In the genomic region with DNA sequence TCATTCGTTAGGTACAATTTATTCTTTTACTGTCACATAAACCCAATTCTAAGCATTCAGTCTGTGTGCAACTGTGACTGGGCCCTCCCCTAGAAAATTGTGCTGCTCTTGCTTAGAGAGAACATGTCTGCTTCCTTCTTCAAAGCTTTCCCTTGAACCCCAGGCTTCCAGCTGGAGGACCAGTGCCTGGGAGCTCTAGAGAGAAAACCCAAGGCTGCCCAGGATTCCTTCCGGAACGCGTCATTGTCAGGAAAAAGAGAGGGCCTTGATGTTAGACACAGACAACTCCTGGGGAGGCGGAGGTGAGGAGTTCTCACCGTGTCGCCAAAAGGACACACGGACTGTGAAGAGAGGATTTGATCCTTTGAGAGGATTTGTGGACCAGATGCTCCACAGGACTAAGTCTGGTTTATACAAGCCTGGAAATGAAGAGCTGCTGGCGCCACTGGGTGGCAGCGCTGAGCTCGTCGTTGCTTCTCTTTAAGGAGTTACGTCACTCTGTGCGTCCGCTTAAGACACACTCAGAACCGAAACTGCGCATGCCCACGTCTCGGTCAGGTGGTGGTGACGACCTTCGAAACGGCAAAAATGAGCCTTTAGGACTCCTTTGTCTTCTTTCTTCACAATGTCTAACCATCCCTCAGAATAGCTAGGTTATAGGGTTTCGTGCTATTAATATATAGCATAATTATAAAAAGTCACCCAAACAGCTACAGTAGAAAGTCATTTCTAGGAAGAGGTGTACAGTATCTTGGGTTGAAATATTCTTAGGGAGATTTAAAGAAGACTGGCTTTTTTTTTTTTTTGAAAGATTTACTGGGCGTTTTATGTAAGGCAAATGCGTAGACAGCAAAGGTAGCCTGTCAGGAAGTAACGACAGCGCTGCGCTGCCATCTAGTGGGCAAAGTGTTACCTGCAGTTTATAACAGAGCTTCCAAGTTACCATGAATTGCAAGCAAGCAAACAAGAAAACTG, we compare ENCODE assay signal across 8 mouse cellular contexts. TPM values are rescaled to one million over a fixed set of nuclear protein-coding genes. Genes with fewer than 3 reads are reported as not detected.
DNase-seq lines count a peak whose midpoint lies in the region; ATAC-seq lines count a peak whose summit lies in the region.

No protein-coding gene starts in this region.

- H3K79me2 ChIP-seq in macrophage (ENCODE audit: inconsistent target), result no peaks in the 10 kb centered on the region

- H3K9me3 ChIP-seq in hindbrain, embryonic 16.5 days (ENCODE audit: control insufficient read depth, low read length), result no peaks in the 10 kb centered on the region

- H3K4me2 ChIP-seq in hindbrain, embryonic 16.5 days (ENCODE audit: low read length), result peak overlapping the region; percentile 52

- peak overlapping the region; percentile 82 for H3K27ac ChIP-seq in hindbrain, embryonic 16.5 days (ENCODE audit: low read depth, low read length)
- H3K27ac ChIP-seq in macrophage, result peak overlapping the region; percentile 90

- 7% methylated on average over 28 of the region's 28 CpGs for WGBS in hindbrain, embryonic 16.5 days
- WGBS in macrophage (ENCODE audit: missing documents), result 12% methylated on average over 28 of the region's 28 CpGs

- H3K9ac ChIP-seq in hindbrain, embryonic 16.5 days (ENCODE audit: low read depth, low read length), result peak overlapping the region; percentile 28

- peak overlapping the region; percentile 31 for H3K4me3 ChIP-seq in hindbrain, embryonic 16.5 days (ENCODE audit: low read length)
- peak overlapping the region; percentile 35 for H3K4me3 ChIP-seq in macrophage (ENCODE audit: inconsistent target)

- peak; percentile 89 for DNase-seq in WW6 (ENCODE audit: low read depth, low spot score)
- DNase-seq in cerebellum, postnatal 4 days (ENCODE audit: low spot score in 2 of 2), result peak; percentile 89 to 94
- DNase-seq in gastrocnemius, adult 18-20 months (ENCODE audit: low spot score), result peak; percentile 93
- peak; percentile 94 for DNase-seq in left cerebral cortex, adult 18-20 months (ENCODE audit: low spot score in 2 of 2)
- DNase-seq in right cerebral cortex, adult 18-20 months, result peak; percentile 95
- DNase-seq in urinary bladder, postnatal 10 days (ENCODE audit: low spot score), result peak; percentile 74

- H3K27me3 ChIP-seq in hindbrain, embryonic 16.5 days (replicated peaks; ENCODE audit: control insufficient read depth, insufficient read depth, low read length), result no peaks in the 10 kb centered on the region

- H3K36me3 ChIP-seq in hindbrain, embryonic 16.5 days (ENCODE audit: control insufficient read depth, insufficient read depth, low read length), result no peaks in the 10 kb centered on the region
- H3K36me3 ChIP-seq in macrophage (ENCODE audit: inconsistent target), result no peaks in the 10 kb centered on the region

- ATAC-seq in hindbrain, embryonic 16.5 days, result peak; percentile 95

- H3K4me1 ChIP-seq in hindbrain, embryonic 16.5 days (ENCODE audit: control insufficient read depth, insufficient read depth, low read depth, low read length), result peaks cover 6% of the 10 kb centered on the region

RNA-seq across cellular contexts. Expression of gene Ubash3b, which starts 45.9 kb away (rescaled TPM):
- total RNA-seq in gastrocnemius, adult 18-20 months (2021), result under 1 TPM; 0.25 to 0.69 TPM
- 25.4 and 29.7 TPM in 2 replicates for polyA plus RNA-seq in hindbrain, embryonic 16.5 days (2015; fragmentation: Nextera tagmentation; extraction: Ambion mirVana)
- total RNA-seq in left cerebral cortex, adult 18-20 months (2021), result 10 to 100 TPM; 24.7 to 26.0 TPM
- 10 to 100 TPM; 11.3 to 61.6 (median 22.4) TPM for total RNA-seq in macrophage (2018; cell fraction: chromatin; rRNA removed)
- 10 to 100 TPM; 10.5 to 20.6 (median 14.8) TPM for total RNA-seq in macrophage (2018; cell fraction: cytosol; rRNA removed)
- 10 to 100 TPM; 11.8 to 66.8 (median 19.8) TPM for total RNA-seq in macrophage (2018; cell fraction: nucleus; rRNA removed)
- polyA plus RNA-seq in macrophage (2018), result 7.7 to 26.7 TPM (median 10.3 TPM) in 3 replicates

Comparison
In these comparisons a context has a peak if more than half of its experiments do, and no peak if none do; other contexts are left out.
1. Peak in every context shown above with its lines: DNase-seq, ATAC-seq, H3K4me3 ChIP-seq and H3K27ac ChIP-seq.
2. RNA of gene Ubash3b, which starts 45.9 kb away (total RNA-seq): 24.7 to 26.0 TPM in left cerebral cortex, adult 18-20 months; 0.25 to 0.69 TPM in gastrocnemius, adult 18-20 months; every median in the first group is over 10 times any median in the second.